Mouse (Mus musculus) embryo, embryonic 9.5 days (tissue): ENCODE measurements around the gene Atg7.

ENCODE experiments used
- DNase-seq: peaks from one replicate; pipeline ENCODE4 v3.0.0-alpha.2; 2017; ENCODE audit errors: extremely low spot score

Gene Atg7

DNA sequence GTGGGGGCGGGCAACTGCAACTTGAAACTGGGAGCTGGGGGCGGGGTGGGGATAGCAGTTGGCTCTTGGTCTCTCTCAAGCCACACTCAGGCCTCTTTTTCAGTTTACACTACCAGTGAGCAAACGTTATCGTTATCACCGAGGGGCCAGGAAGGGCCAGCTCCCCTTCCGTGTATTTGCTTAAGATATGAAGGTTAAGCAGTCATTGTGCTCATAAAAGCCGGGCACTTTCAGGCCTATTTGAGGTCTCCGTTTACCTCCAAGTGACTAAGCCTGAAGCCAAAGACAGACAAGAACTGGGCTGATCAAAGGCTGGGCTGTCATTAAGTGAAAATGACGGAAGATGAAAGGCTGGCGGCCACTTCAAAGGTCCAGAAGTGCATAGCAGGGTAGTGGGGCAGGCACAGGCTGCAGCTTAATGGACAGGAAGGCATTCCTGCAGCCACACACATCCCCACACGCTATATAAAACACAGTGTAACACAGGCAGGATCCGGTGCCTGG lies 258.5 kb downstream of the Atg7 start:
- peak; percentile 83 for DNase-seq

DNA sequence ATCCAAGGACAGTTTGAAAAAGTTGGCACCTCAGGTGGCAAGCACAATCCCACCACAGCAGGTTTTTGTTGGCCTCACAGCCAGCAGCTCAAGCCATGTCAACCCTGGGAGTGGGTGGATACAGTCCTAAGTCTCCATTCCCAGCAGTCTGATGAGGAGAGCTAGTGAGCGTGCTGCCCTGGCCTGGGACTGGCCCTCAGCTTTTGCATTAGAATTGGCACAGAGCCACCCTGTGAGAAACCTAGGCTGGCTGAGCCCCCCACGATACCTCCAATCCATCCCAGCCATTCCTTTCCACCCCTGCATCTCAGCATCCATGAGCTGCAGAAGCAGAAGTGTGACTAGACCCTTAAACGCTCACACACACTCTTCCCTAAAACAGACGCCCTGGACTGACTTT lies 259.0 kb downstream of the Atg7 start:
- DNase-seq = no peak

DNA sequence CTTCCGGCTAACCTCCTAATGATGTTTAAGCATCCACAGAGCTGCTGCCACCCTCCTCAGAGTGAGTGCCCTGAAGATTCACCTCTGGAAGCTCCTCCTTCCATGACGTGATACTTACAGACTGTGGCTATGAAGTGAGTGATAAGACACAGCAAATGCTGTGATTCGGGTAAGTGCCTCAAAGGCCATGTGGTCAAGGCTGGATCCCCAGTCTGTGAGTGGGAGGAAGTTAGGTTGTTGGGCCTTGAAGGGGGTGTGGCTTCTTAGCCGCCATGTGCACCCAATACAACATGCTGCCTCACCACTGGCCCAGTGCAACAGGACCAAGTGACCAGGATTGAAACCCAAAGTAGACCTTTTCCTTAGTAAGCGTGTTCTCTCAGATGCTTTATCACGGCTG lies 261.3 kb downstream of the Atg7 start:
- no peak for DNase-seq

DNA sequence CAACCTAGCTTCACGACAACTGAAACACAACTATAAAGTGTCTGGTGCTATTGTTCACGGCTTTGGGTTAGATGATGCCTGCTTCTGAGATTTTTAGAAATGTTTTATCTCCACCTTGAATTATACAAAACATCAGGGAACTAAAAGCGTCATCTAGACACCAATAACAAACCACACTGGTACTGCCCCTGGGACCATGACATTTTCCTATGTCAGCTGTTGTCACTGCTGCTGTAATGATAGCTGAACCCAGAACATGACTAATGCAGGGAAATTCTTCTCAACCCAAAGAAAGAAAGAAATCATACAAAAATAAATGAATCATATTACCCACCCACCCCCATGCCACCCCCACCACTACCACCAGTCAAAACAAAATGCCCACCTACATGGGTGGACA lies 261.9 kb downstream of the Atg7 start:
- no peak for DNase-seq

DNA sequence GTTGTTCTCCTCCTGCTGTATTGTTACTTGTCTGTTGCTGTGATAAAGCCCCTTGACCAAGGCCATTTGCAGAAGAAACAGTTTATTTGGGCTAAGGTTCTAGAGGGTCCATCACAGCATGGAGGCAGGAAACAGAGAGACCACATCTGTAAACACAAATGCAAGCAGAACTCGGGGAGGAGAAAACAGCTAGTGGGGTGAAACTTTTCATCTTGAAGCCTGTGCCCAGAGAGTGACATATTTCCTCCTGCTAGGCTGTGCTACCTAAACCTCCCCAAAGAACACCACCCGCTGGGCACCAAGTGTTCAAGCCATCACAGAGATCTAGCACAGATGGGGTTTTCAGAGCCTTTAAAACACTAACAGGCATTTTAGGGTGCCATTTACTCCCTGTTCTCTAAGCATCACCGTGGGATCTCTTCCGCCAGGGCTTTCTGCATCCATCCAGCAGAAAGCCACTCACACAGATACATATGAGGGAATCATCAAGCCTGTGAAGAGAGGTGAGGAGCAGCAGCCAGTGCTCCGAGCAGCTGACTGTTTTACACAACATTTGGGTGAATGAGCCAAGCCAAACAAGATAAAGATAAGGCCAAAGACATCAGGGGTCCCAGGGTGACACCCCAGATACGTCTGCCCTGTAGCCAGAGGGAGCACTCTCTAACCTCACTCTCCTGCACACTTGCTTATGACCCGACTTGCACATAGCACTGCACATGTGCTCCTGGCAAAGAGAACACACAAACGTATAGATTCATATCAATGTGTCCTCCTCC lies 262.5 kb downstream of the Atg7 start:
- no peak for DNase-seq

DNA sequence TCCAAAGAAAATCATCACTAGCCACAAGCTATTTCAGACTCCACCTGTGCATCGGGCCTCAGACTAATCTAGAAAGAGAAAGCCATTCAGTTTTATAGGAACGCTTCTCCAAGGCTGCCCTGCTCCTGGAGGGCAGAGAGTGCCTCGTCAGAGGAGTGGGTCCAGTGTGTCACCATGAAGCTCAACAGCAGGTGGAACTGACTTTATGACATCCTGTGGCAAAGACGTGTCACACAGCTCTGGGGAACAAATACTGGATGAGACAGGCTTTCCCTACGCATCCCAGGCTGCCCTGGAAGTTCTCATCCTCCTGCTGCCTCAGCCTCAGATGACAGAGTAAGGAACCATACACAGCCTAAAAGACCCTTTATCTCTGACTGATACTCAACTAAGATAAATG lies 263.3 kb downstream of the Atg7 start:
- DNase-seq = no peak

DNA sequence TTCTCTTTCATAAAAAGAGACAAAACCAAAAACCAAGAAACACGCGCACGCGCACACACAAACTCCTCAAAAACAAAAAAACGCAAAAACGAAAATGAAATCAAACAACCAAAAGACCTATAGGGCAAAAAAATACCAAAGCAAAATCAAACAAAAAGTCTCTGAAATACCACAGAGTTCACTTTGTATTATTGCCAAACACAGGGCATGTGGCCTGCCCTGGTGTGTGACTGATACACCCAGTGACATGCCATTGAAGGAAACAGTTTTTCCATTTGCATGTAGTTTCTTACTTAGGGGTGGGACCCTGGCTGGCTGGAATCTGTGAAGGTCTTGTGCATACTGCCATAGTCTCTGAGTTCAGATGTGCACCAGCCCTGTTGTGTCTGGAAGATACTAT lies 264.6 kb downstream of the Atg7 start:
- no peak for DNase-seq

DNA sequence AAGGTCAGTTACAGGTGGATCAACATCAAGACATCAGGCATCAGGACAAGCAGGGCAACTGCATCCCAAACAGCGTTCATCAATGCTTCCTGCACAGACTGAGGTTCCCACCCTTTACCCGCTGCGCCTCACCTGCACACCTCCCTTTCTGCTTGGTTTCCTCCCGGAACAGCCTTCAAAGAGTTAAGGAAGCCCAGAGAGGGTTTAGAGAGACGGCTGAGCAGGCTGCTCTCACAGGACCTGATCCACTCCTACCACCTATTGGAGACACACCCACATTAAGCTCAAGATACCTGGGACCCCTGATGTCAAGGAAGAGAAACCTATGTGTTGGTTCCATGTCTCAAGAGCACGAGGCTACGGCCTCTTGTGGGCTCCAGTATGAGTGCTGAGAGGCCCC lies 266.9 kb downstream of the Atg7 start:
- no peak for DNase-seq
